Mouse (Mus musculus): ENCODE data around the gene Ykt6. TPM values are rescaled to one million over a fixed set of nuclear protein-coding genes. Genes with fewer than 3 reads are reported as not detected.

Ykt6 gene
- total and polyA plus RNA-seq, 3 experiments = 76.5 to 98.1 (median 89.5) TPM

- no peak for TF ChIP-seq MYC (IDR thresholded peaks at IDR 0.05; ENCODE audit: low read depth, low read length)
- TF ChIP-seq HCFC1 (IDR thresholded peaks at IDR 0.05; ENCODE audit: low read depth, low read length) = no peak
- TF ChIP-seq ETS1 (IDR thresholded peaks at IDR 0.05; ENCODE audit: low read depth, low read length) = no peak
- TF ChIP-seq MEF2A (IDR thresholded peaks at IDR 0.05; ENCODE audit: extremely low read depth, insufficient replicate concordance, low read depth, low read length, poor library complexity, severe bottlenecking) = no peak
- TF ChIP-seq ZNF384 (IDR thresholded peaks at IDR 0.05; ENCODE audit: low read depth, low read length) = no peak
Observed at GRCm38 (mm10) chr11:5912635-5913034, 42.9 kb upstream of the Ykt6 start (continued).

- Histone ChIP-seq H3K9ac (ENCODE audit: control insufficient read depth, low read depth, low read length, poor library complexity, severe bottlenecking) (no peak overlapping the region), H3K27ac (ENCODE audit: control insufficient read depth, low read depth, low read length) (no peak overlapping the region), H3K27me3 (ENCODE audit: control insufficient read depth in 1 of 2, insufficient read depth in 2 of 2, low read length in 2 of 2) (no peaks in the 10 kb centered on the region), H3K79me2 (ENCODE audit: control insufficient read depth, insufficient read depth, low read length, poor library complexity) (no peaks in the 10 kb centered on the region), H3K4me3 (ENCODE audit: control insufficient read depth in 1 of 2, insufficient read depth in 1 of 2, low read depth in 2 of 2, low read length in 2 of 2) (no peak overlapping the region), H3K4me1 (ENCODE audit: control insufficient read depth in 1 of 2, insufficient read depth in 2 of 2, low read length in 2 of 2) (no peaks in the 10 kb centered on the region), H3K36me3 (ENCODE audit: control insufficient read depth in 1 of 2, insufficient read depth in 2 of 2, low read length in 2 of 2) (no peaks in the 10 kb centered on the region), H3K9me3 (replicated peaks; ENCODE audit: insufficient read depth, low read length) (no peaks in the 10 kb centered on the region)
- no peak for TF ChIP-seq UBTF (IDR thresholded peaks at IDR 0.05; ENCODE audit: borderline replicate concordance, insufficient read depth, low read depth, low read length)
- no peak for TF ChIP-seq NELFE (IDR thresholded peaks at IDR 0.05; ENCODE audit: low read depth, low read length)
- no peak for TF ChIP-seq ZKSCAN1 (IDR thresholded peaks at IDR 0.05; ENCODE audit: low read depth, low read length)
- TF ChIP-seq JUND (IDR thresholded peaks at IDR 0.05; ENCODE audit: low read depth, low read length) = no peak
- no peak for TF ChIP-seq USF1 (IDR thresholded peaks at IDR 0.05; ENCODE audit: low read depth, low read length)
- TF ChIP-seq TAL1 (IDR thresholded peaks at IDR 0.05; ENCODE audit: low read length) = no peak
- TF ChIP-seq MAX (IDR thresholded peaks at IDR 0.05; ENCODE audit: low read length) = no peak
- no peak for TF ChIP-seq CTCF (IDR thresholded peaks at IDR 0.05 in 2 of 3, conservative IDR thresholded peaks at IDR 0.05 in 1 of 3; ENCODE audit: control insufficient read depth in 1 of 3, insufficient read depth in 1 of 3, low read depth in 2 of 3, low read length in 3 of 3, poor library complexity in 1 of 3, severe bottlenecking in 1 of 3)
- no peak for DNase-seq (ENCODE audit: low read depth, low spot score)
Observed at GRCm38 (mm10) chr11:5913256-5913655, 42.2 kb upstream of the Ykt6 start.

- H3K27ac ChIP-seq (ENCODE audit: control insufficient read depth, low read depth, low read length) = no peak overlapping the region
- TF ChIP-seq ELF1 (IDR thresholded peaks at IDR 0.05; ENCODE audit: low read depth, low read length) = no peak
- TF ChIP-seq POLR2AphosphoS2 (IDR thresholded peaks at IDR 0.05; ENCODE audit: low read length) = no peak
- TF ChIP-seq TBP (IDR thresholded peaks at IDR 0.05; ENCODE audit: low read depth, low read length) = no peak
- TF ChIP-seq BHLHE40 (IDR thresholded peaks at IDR 0.05; ENCODE audit: borderline replicate concordance, low read depth, low read length) = no peak
- TF ChIP-seq RCOR1 (IDR thresholded peaks at IDR 0.05; ENCODE audit: low read depth, low read length) = no peak
- no peak for TF ChIP-seq CHD2 (IDR thresholded peaks at IDR 0.05; ENCODE audit: low read length)
- TF ChIP-seq ZMIZ1 (IDR thresholded peaks at IDR 0.05; ENCODE audit: low read depth, low read length) = no peak
- no peak for TF ChIP-seq MAX (IDR thresholded peaks at IDR 0.05; ENCODE audit: low read length)
- no peak for TF ChIP-seq MYC (IDR thresholded peaks at IDR 0.05; ENCODE audit: low read depth, low read length)
- no peak for TF ChIP-seq SMC3 (IDR thresholded peaks at IDR 0.05; ENCODE audit: low read depth, low read length)
- no peaks in the 10 kb centered on the region for H3K27me3 ChIP-seq (ENCODE audit: control insufficient read depth in 1 of 2, insufficient read depth in 2 of 2, low read length in 2 of 2)
Observed at GRCm38 (mm10) chr11:5913936-5914335, 41.6 kb upstream of the Ykt6 start.

More at GRCm38 (mm10) chr11:5913936-5914335, 41.6 kb upstream of the Ykt6 start:
- no peaks in the 10 kb centered on the region for H3K4me1 ChIP-seq (ENCODE audit: control insufficient read depth in 1 of 2, insufficient read depth in 2 of 2, low read length in 2 of 2)
- DNase-seq (ENCODE audit: low read depth, low spot score) = no peak
- H3K36me3 ChIP-seq (ENCODE audit: control insufficient read depth in 1 of 2, insufficient read depth in 2 of 2, low read length in 2 of 2) = no peaks in the 10 kb centered on the region
- no peak overlapping the region for H3K4me3 ChIP-seq (ENCODE audit: control insufficient read depth in 1 of 2, insufficient read depth in 1 of 2, low read depth in 2 of 2, low read length in 2 of 2)
- H3K79me2 ChIP-seq (ENCODE audit: control insufficient read depth, insufficient read depth, low read length, poor library complexity) = no peaks in the 10 kb centered on the region
- H3K9me3 ChIP-seq (replicated peaks; ENCODE audit: insufficient read depth, low read length) = no peaks in the 10 kb centered on the region
- H3K9ac ChIP-seq (ENCODE audit: control insufficient read depth, low read depth, low read length, poor library complexity, severe bottlenecking) = no peak overlapping the region

Data from MEL (cell line).